Comparison of ENCODE assay signal across 21 mouse cellular contexts in the genomic region with DNA sequence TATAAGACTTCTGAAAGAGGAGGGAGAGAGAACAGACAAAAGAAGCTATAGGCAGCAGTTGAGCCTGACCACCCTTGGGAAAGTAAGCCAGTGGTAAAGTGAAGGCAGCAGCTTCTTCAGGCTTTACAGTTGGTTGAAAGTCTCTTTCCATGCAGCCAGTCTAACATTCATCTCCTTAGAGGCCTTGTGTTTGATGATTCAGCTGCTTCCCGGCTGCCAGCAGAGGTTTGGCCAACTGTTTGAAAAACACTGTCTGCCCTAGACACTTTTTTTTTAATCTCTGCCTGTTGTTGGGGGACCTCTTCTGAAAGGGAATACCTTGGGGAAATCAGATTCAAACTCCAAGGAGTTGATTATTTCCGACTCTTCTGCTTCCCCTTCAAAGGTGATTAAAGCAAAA.
"Had no signal": no experiment of that assay in that cellular context is flagged by ENCODE, and none has a peak within 500 bp of the region (broad histone marks: within the 10 kb centered on the region; RNA-seq: fewer than 3 reads in every experiment).

No protein-coding gene starts in this region.

- H3K27ac ChIP-seq: limb, embryonic 10.5 days; limb, embryonic 13.5 days; liver, embryonic 12.5 days; liver, embryonic 15.5 days; lung, embryonic 15.5 days; midbrain, embryonic 10.5 days; midbrain, embryonic 13.5 days; stomach, postnatal 0 days had no signal

- H3K4me3 ChIP-seq: limb, embryonic 10.5 days; limb, embryonic 13.5 days; liver, embryonic 12.5 days; liver, embryonic 15.5 days; lung, embryonic 15.5 days; megakaryocyte, embryonic 14.5 days; midbrain, embryonic 10.5 days; midbrain, embryonic 13.5 days had no signal

- DNase-seq: kidney, postnatal 14 days; kidney, postnatal 4 days; liver; lung, adult 18-20 months; lung, postnatal 10 days; lung, postnatal 36 days; right cerebral cortex, adult 18-20 months; right cerebral cortex, postnatal 14 days; right cerebral cortex, postnatal 4 days; thymus, adult 2 months; thymus, postnatal 14 days; thymus, postnatal 4 days had no signal
